Mouse (Mus musculus): ENCODE data around the gene Nqo1. TPM values are rescaled to one million over a fixed set of nuclear protein-coding genes. Genes with fewer than 3 reads are reported as not detected.

Gene Nqo1
- polyA plus RNA-seq, 1 experiment, result 11.6 TPM

DNA sequence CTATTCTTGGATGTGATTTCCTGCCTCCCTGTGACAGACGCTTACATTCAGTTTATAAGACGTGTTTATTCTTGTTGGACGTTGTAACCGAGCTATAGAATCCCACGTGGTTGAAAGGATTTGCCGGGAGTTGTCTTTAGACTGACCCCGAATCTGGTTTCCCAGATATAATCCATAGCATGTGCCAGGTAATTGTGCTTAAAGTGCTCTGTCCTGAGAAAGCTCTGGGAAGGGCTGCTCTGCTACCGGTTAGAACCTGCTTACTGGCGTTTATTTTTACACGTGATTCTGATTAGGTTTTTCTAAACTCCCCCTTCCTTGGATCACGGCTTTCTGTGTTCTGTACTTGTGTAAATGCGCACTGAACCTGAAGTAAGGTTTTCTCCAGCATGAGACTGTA, 5.3 kb downstream of the Nqo1 start:
- no peaks in the 10 kb centered on the region for H3K27me3 ChIP-seq (ENCODE audit: control insufficient read depth, insufficient read depth, insufficient read length)
- H3K36me3 ChIP-seq (ENCODE audit: control insufficient read depth, insufficient read depth), result no peaks in the 10 kb centered on the region
- no peak overlapping the region for H3K4me3 ChIP-seq
- H3K79me2 ChIP-seq (ENCODE audit: control insufficient read depth, insufficient read depth), result no peaks in the 10 kb centered on the region
- no peak overlapping the region for H3K4me2 ChIP-seq (ENCODE audit: low read depth)
- no peak overlapping the region for H3ac ChIP-seq (ENCODE audit: control insufficient read depth, insufficient read length)
- no peak for TF ChIP-seq USF1 (IDR thresholded peaks at IDR 0.05; ENCODE audit: low read depth)

DNA sequence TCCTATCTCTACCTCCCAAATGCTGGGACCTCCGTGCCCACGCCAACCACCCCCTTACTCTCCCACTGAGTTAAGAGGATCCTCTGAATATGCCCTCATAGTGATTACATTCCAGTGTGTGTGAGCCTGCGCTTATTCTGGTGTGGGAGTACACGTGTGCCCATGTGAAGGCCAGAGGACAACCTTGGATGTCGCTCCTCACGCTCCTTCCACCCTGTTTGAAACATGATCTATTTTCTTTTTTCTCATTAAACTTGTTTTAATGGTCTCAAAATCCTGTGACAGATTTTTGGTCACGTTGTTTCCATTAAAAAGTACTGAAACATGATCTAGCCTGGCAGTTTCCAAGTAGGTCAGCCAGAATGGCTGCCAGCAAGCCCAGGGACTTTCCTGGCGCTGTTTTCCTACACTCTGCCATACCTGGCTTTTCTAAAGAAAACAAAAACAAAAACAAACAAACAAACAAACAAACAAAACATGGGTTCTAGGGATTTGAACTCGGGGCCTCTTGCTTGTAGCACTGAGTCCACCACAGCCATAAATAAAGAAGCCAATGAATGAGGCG, 6.8 kb downstream of the Nqo1 start:
- no peaks in the 10 kb centered on the region for H3K79me2 ChIP-seq (ENCODE audit: control insufficient read depth, insufficient read depth)
- H3K36me3 ChIP-seq (ENCODE audit: control insufficient read depth, insufficient read depth), result no peaks in the 10 kb centered on the region
- no peaks in the 10 kb centered on the region for H3K27me3 ChIP-seq (ENCODE audit: control insufficient read depth, insufficient read depth, insufficient read length)
- H3K4me2 ChIP-seq (ENCODE audit: low read depth), result no peak overlapping the region
- no peak overlapping the region for H3K4me3 ChIP-seq
- no peak overlapping the region for H3ac ChIP-seq (ENCODE audit: control insufficient read depth, insufficient read length)
- TF ChIP-seq MYOD1 (IDR thresholded peaks at IDR 0.05; ENCODE audit: control insufficient read depth in 1 of 3, insufficient read length in 2 of 3, low read depth in 2 of 3), result no peak
- TF ChIP-seq POLR2AphosphoS2 (IDR thresholded peaks at IDR 0.05; ENCODE audit: insufficient read length, low read depth), result no peak
- no peak for TF ChIP-seq POLR2A (IDR thresholded peaks at IDR 0.05; ENCODE audit: insufficient read length, low read depth)
- TF ChIP-seq CEBPB (IDR thresholded peaks at IDR 0.05; ENCODE audit: insufficient read depth, poor library complexity, severe bottlenecking), result no peak
- no peak for TF ChIP-seq USF1 (IDR thresholded peaks at IDR 0.05; ENCODE audit: low read depth)
- no peak for TF ChIP-seq TCF3 (IDR thresholded peaks at IDR 0.05; ENCODE audit: insufficient read length, low read depth)

DNA sequence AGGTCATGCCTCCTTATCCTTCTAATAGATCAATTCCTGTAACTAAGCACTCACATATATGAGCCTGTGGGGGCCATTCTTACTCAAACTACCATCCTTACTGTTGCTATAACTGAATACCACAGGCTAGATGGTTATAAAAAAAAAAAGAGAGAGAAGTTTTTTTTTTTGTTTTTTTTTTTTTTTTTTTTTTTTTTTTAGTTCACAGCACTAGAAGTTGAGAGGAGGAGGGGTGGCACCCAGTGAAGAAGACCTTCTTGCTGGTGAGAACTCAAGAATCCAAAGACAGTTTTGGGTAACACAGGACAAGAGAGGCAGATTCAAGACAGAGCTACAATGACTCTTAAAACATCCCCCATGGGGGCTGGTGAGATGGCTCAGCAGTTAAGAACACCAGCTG, 7.6 kb downstream of the Nqo1 start:
- Histone ChIP-seq H3K79me2 (ENCODE audit: control insufficient read depth, insufficient read depth) (no peaks in the 10 kb centered on the region), H3ac (ENCODE audit: control insufficient read depth, insufficient read length) (no peak overlapping the region), H3K27me3 (ENCODE audit: control insufficient read depth, insufficient read depth, insufficient read length) (no peaks in the 10 kb centered on the region), H3K4me2 (ENCODE audit: low read depth) (no peak overlapping the region), H3K4me3 (no peak overlapping the region), H3K36me3 (ENCODE audit: control insufficient read depth, insufficient read depth) (no peaks in the 10 kb centered on the region)
- no peak for TF ChIP-seq E2F4 (IDR thresholded peaks at IDR 0.05; ENCODE audit: insufficient read depth)
- no peak for TF ChIP-seq MYOG (IDR thresholded peaks at IDR 0.05; ENCODE audit: control insufficient read depth in 1 of 3, insufficient read depth in 1 of 3, insufficient read length in 2 of 3, low read depth in 2 of 3)
- TF ChIP-seq TCF3 (IDR thresholded peaks at IDR 0.05; ENCODE audit: insufficient read length, low read depth), result no peak
- no peak for TF ChIP-seq POLR2A (IDR thresholded peaks at IDR 0.05; ENCODE audit: insufficient read length, low read depth)
- no peak for TF ChIP-seq MAX (IDR thresholded peaks at IDR 0.05; ENCODE audit: low read depth)
- no peak for TF ChIP-seq SRF (IDR thresholded peaks at IDR 0.05; ENCODE audit: control insufficient read depth, insufficient read length, low read depth)
- no peak for TF ChIP-seq POLR2AphosphoS2 (IDR thresholded peaks at IDR 0.05; ENCODE audit: insufficient read length, low read depth)
- no peak for TF ChIP-seq MYOD1 (IDR thresholded peaks at IDR 0.05; ENCODE audit: control insufficient read depth in 1 of 3, insufficient read length in 2 of 3, low read depth in 2 of 3)
- TF ChIP-seq USF1 (IDR thresholded peaks at IDR 0.05; ENCODE audit: low read depth), result no peak
- TF ChIP-seq CEBPB (IDR thresholded peaks at IDR 0.05; ENCODE audit: insufficient read depth, poor library complexity, severe bottlenecking), result no peak
- no peak for TF ChIP-seq TCF12 (IDR thresholded peaks at IDR 0.05; ENCODE audit: insufficient read depth, poor library complexity, severe bottlenecking)
- TF ChIP-seq REST (IDR thresholded peaks at IDR 0.05; ENCODE audit: insufficient read depth, insufficient read length), result no peak

DNA sequence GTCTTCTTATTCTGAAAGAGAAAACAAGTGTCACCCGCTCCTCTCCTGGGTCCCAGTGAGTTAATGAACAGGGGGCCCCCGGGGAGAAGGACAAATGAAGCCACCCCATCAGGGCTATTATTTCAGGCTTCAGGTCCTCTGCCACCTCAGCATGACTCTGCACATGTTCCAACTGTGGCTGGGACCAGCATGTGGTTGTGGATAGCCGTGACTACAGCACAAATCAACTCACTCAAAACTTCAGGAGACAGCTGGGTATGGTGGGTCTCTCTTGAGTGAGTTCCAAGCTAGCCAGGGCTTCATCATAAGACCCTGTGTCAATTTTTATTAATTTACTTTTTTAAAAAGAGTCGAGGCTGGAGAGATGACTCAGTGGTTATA, 11.9 kb downstream of the Nqo1 start:
- Histone ChIP-seq H3K4me3 (no peak overlapping the region), H3K27me3 (ENCODE audit: control insufficient read depth, insufficient read depth, insufficient read length) (no peaks in the 10 kb centered on the region), H3ac (ENCODE audit: control insufficient read depth, insufficient read length) (no peak overlapping the region), H3K36me3 (ENCODE audit: control insufficient read depth, insufficient read depth) (no peaks in the 10 kb centered on the region), H3K4me2 (ENCODE audit: low read depth) (no peak overlapping the region), H3K79me2 (ENCODE audit: control insufficient read depth, insufficient read depth) (no peaks in the 10 kb centered on the region)
- TF ChIP-seq CEBPB (IDR thresholded peaks at IDR 0.05; ENCODE audit: insufficient read depth, poor library complexity, severe bottlenecking), result no peak
- no peak for TF ChIP-seq TCF3 (IDR thresholded peaks at IDR 0.05; ENCODE audit: insufficient read length, low read depth)
- TF ChIP-seq E2F4 (IDR thresholded peaks at IDR 0.05; ENCODE audit: insufficient read depth), result no peak
- no peak for TF ChIP-seq MYOG (IDR thresholded peaks at IDR 0.05; ENCODE audit: control insufficient read depth in 1 of 3, insufficient read depth in 1 of 3, insufficient read length in 2 of 3, low read depth in 2 of 3)
- no peak for TF ChIP-seq SRF (IDR thresholded peaks at IDR 0.05; ENCODE audit: control insufficient read depth, insufficient read length, low read depth)
- no peak for TF ChIP-seq POLR2AphosphoS2 (IDR thresholded peaks at IDR 0.05; ENCODE audit: insufficient read length, low read depth)
- TF ChIP-seq POLR2A (IDR thresholded peaks at IDR 0.05; ENCODE audit: insufficient read length, low read depth), result no peak
- TF ChIP-seq USF1 (IDR thresholded peaks at IDR 0.05; ENCODE audit: low read depth), result no peak
- TF ChIP-seq MYOD1 (IDR thresholded peaks at IDR 0.05; ENCODE audit: control insufficient read depth in 1 of 3, insufficient read length in 2 of 3, low read depth in 2 of 3), result no peak
- no peak for TF ChIP-seq MAX (IDR thresholded peaks at IDR 0.05; ENCODE audit: low read depth)
- no peak for TF ChIP-seq REST (IDR thresholded peaks at IDR 0.05; ENCODE audit: insufficient read depth, insufficient read length)
- no peak for TF ChIP-seq TCF12 (IDR thresholded peaks at IDR 0.05; ENCODE audit: insufficient read depth, poor library complexity, severe bottlenecking)

DNA sequence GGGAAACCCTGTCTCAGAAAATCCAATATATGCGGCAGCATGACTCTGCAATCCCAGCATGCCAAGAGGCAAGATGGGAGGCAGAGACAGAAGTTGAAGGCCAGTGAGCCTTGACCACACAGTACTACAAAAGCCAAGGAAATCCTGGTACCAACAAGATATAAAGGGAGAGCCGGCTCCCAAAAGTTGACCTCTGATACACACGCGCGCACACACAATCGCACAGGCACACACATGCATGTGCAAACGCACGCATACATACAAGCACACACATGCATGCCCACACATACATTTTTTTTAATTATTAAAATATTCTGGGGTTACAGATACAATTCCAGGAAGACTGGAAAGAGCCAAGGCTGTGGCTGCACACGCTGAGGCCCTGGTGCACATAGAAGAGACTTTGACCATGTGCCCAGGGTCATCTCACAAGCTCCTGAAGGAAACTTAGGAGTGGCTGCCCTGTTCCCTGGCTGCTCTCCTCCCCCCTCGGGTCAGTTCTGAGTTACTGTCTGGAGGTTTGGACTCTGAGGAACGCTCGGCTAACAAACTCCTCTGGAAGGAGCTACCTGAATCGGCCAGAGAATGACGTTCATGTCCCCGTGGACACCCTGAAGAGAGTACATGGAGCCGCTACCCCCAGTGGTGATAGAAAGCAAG, 12.4 kb downstream of the Nqo1 start:
- no peak overlapping the region for H3ac ChIP-seq (ENCODE audit: control insufficient read depth, insufficient read length)
- no peak for TF ChIP-seq CEBPB (IDR thresholded peaks at IDR 0.05; ENCODE audit: insufficient read depth, poor library complexity, severe bottlenecking)
- no peak for TF ChIP-seq USF1 (IDR thresholded peaks at IDR 0.05; ENCODE audit: low read depth)
- TF ChIP-seq E2F4 (IDR thresholded peaks at IDR 0.05; ENCODE audit: insufficient read depth), result no peak
- TF ChIP-seq MAX (IDR thresholded peaks at IDR 0.05; ENCODE audit: low read depth), result no peak
- H3K4me3 ChIP-seq, result no peak overlapping the region
- H3K36me3 ChIP-seq (ENCODE audit: control insufficient read depth, insufficient read depth), result no peaks in the 10 kb centered on the region
- no peaks in the 10 kb centered on the region for H3K79me2 ChIP-seq (ENCODE audit: control insufficient read depth, insufficient read depth)
- no peaks in the 10 kb centered on the region for H3K27me3 ChIP-seq (ENCODE audit: control insufficient read depth, insufficient read depth, insufficient read length)
- H3K4me2 ChIP-seq (ENCODE audit: low read depth), result no peak overlapping the region

All from myocyte (in vitro differentiated cells).